Mouse (Mus musculus): ENCODE results near the gene Shq1. TPM values are rescaled to one million over a fixed set of nuclear protein-coding genes. Genes with fewer than 3 reads are reported as not detected.
A peak's percentile ranks its signal among the peaks of the same experiment; 100 is the strongest.

Shq1 gene
- polyA plus RNA-seq, 1 experiment from 2014 or later = 10.0 TPM

GRCm38 (mm10) chr6:100528556-100528955 is 142.4 kb downstream of the Shq1 start:
- H3K36me3 ChIP-seq = no peaks in the 10 kb centered on the region
- H3K9me3 ChIP-seq = 0 out of 2 replicates have a peak, but pooled peaks cover 2% of the 10 kb centered on the region
- ATAC-seq (ENCODE audit: extremely low read depth, insufficient number of reproducible peaks, low FRiP score, low TSS enrichment) = no peak
- H3K9ac ChIP-seq = no peak overlapping the region
- H3K4me1 ChIP-seq = peaks cover 25% of the 10 kb centered on the region
- H3K4me3 ChIP-seq = no peak overlapping the region
- no peak overlapping the region for H3K27ac ChIP-seq (replicated peaks)
- H3K27me3 ChIP-seq (replicated peaks) = peaks cover 28% of the 10 kb centered on the region
- no peak overlapping the region for H3K4me2 ChIP-seq
- 26% methylated on average over 7 of the region's 7 CpGs for WGBS

DNA sequence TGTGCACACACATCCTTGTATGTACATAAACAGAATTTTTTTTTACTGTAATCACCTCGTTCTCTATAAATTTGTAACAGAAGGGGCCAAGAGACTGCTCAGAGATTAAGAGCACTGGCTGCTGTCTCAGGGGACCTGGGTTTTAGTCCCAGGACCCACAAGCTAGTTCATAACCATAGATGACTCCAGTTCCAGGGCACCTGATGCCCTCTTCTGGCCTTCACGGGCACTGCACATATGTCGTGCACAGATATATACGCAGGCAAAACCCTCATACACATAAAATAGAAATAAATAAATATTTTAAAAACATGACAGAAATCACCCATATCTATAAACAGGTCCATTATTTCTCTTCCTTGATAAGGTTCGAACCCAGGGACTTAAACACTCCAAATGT is 143.0 kb downstream of the Shq1 start:
- Histone ChIP-seq H3K9ac (no peak overlapping the region), H3K27me3 (replicated peaks) (peaks cover 28% of the 10 kb centered on the region), H3K36me3 (no peaks in the 10 kb centered on the region), H3K4me2 (no peak overlapping the region), H3K4me1 (peaks cover 25% of the 10 kb centered on the region), H3K4me3 (no peak overlapping the region), H3K27ac (replicated peaks) (no peak overlapping the region), H3K9me3 (0 out of 2 replicates have a peak, but pooled peaks cover 2% of the 10 kb centered on the region)
- 82% methylated on average over 5 of the region's 5 CpGs for WGBS
- ATAC-seq (ENCODE audit: extremely low read depth, insufficient number of reproducible peaks, low FRiP score, low TSS enrichment) = no peak

GRCm38 (mm10) chr6:100527161-100527560 is 143.8 kb downstream of the Shq1 start:
- WGBS = 78% methylated on average over 6 of the region's 6 CpGs
- 0 out of 2 replicates have a peak, but pooled peaks cover 2% of the 10 kb centered on the region for H3K9me3 ChIP-seq
- ATAC-seq (ENCODE audit: extremely low read depth, insufficient number of reproducible peaks, low FRiP score, low TSS enrichment) = no peak

GRCm38 (mm10) chr6:100526066-100526465 is 144.9 kb downstream of the Shq1 start:
- 4% methylated on average over 9 of the region's 9 CpGs for WGBS
- Histone ChIP-seq H3K27me3 (replicated peaks) (peaks cover 30% of the 10 kb centered on the region), H3K9ac (peak overlapping the region; percentile 2; the same call in 1 of the 2 replicates), H3K4me3 (no peak overlapping the region), H3K9me3 (0 out of 2 replicates have a peak, but pooled peaks cover 2% of the 10 kb centered on the region), H3K27ac (replicated peaks) (no peak overlapping the region), H3K4me2 (peak overlapping the region; percentile 38), H3K36me3 (no peaks in the 10 kb centered on the region), H3K4me1 (peaks cover 25% of the 10 kb centered on the region)
- ATAC-seq (ENCODE audit: extremely low read depth, insufficient number of reproducible peaks, low FRiP score, low TSS enrichment) = no peak

More at GRCm38 (mm10) chr6:100527161-100527560, 143.8 kb downstream of the Shq1 start:
- Histone ChIP-seq H3K4me3 (no peak overlapping the region), H3K9ac (no peak overlapping the region), H3K4me2 (no peak overlapping the region), H3K4me1 (peaks cover 25% of the 10 kb centered on the region), H3K27me3 (replicated peaks) (peaks cover 22% of the 10 kb centered on the region), H3K27ac (replicated peaks) (no peak overlapping the region), H3K36me3 (no peaks in the 10 kb centered on the region)

DNA sequence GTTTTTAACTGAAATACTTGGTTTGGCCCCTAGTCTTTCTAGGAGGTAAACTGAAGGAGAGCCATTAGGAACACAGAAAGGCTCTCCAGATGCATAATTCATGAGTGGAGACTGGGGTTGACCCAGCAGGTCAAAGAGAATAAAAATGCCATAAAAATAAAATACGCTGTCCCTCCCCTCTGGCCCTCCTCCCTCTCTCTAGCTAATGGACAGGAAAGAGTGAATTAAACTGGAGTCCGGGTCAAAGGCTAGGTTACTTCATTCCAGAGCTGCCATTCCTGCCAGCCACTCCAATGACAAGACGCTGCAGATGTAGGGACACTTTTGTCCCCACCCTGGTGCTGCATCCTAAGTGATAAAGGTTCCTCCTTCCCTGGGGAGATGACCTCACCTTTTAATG is 145.5 kb downstream of the Shq1 start:
- WGBS = 32% methylated on average over 3 of the region's 3 CpGs
- Histone ChIP-seq H3K27ac (replicated peaks) (no peak overlapping the region), H3K9me3 (0 out of 2 replicates have a peak, but pooled peaks cover 2% of the 10 kb centered on the region), H3K27me3 (replicated peaks) (peaks cover 30% of the 10 kb centered on the region), H3K4me1 (peaks cover 25% of the 10 kb centered on the region), H3K4me2 (no peak overlapping the region; the same call in 1 of the 2 replicates), H3K9ac (no peak overlapping the region), H3K4me3 (no peak overlapping the region), H3K36me3 (no peaks in the 10 kb centered on the region)
- ATAC-seq (ENCODE audit: extremely low read depth, insufficient number of reproducible peaks, low FRiP score, low TSS enrichment) = no peak

DNA sequence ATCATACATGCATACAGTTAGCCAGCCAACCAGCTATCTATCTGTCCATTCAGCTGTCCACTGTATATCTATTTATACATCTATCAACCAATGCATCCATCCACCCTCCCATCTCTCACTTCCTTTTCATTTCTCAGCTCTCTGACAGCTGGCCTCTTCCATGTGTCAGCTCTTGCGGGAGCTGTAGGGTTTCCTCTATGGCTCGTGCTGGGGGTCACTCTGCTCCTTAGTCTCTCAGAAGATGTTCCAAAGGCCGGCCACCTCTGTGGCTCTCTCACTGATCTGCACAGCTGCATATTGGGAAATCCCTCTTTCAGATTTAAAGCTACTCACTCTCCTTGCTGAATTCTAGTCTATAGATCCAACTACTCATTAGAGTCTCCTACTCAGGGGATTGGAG is 148.5 kb downstream of the Shq1 start:
- ATAC-seq (ENCODE audit: extremely low read depth, insufficient number of reproducible peaks, low FRiP score, low TSS enrichment) = no peak

DNA sequence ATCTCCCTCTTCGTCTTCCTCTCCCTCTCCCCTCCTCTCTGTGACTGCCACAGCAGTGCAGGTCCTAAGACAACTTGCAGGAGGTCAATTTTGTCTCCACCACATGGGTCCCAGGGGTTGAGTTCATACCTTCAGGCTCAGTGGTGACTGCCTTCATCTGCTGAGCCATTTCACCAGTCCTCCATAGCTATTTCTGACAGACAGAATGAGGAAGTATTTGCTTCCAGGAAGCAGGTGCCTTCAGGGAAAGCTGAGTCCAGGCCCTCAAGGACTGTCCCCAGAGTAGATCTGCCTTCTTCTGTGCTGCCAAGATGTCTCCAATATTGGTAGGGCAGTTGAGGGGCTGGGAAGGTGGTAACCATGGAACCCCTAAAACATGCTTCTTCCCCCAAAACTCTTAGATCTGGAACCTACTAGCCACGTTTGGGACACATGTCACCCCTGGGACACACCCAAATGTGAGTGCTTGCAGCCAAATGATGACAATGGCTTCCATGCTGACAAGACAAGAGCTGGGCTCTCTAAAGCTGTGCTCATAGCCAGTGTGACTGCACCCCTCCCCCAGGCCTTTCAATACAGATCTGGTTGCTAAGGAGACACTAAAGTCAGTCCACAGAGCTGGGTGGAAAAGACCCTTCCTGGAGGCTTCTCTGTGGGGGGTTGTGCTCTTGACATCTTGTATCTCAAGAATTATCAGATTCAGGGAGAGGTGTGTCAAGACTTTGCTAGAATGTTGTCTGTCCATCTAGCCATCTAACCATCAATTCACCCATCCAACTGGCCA is 149.2 kb downstream of the Shq1 start:
- no peak overlapping the region for H3K4me2 ChIP-seq
- no peak overlapping the region for H3K27ac ChIP-seq (replicated peaks)

More for the DNA sequence above, 148.5 kb downstream of the Shq1 start:
- no peak overlapping the region for H3K9ac ChIP-seq
- H3K27ac ChIP-seq (replicated peaks) = no peak overlapping the region
- no peaks in the 10 kb centered on the region for H3K9me3 ChIP-seq
- peaks cover 15% of the 10 kb centered on the region for H3K4me1 ChIP-seq
- 53% methylated on average over 3 of the region's 3 CpGs for WGBS
- no peak overlapping the region for H3K4me2 ChIP-seq
- H3K4me3 ChIP-seq = no peak overlapping the region
- H3K36me3 ChIP-seq = no peaks in the 10 kb centered on the region
- H3K27me3 ChIP-seq (replicated peaks) = peaks cover 54% of the 10 kb centered on the region

DNA sequence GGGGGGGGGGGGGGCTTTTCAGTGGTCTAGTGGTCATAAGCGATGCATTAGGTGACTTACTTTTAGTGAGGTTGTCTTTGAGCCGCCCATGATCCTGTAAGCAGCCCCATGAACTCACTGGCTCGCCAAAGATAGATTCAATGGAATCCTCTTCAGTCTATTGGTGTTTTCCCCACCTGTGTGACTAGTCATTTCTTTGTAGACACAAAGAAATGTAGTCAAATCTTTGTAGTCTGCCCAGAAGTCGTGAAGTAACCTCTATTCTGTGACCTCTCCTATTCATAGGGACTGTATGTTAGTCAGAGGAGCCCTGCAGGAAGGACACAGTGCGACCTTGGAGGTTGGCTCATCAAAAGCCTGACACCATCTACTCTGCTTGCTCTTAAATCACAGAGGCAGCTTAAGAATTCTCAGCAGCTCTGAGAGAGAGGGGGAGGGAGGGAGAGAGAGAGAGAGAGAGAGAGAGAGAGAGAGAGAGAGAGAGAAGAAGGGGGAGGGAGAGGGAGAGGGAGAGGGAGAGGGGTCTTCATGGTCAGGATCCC is 150.3 kb downstream of the Shq1 start:
- H3K4me2 ChIP-seq = no peak overlapping the region
- WGBS = 66% methylated on average over 5 of the region's 5 CpGs
- H3K4me1 ChIP-seq = peaks cover 9% of the 10 kb centered on the region
- no peaks in the 10 kb centered on the region for H3K9me3 ChIP-seq
- H3K9ac ChIP-seq = no peak overlapping the region
- H3K27me3 ChIP-seq (replicated peaks) = peaks cover 57% of the 10 kb centered on the region
- H3K4me3 ChIP-seq = no peak overlapping the region
- no peak overlapping the region for H3K27ac ChIP-seq (replicated peaks)
- H3K36me3 ChIP-seq = no peaks in the 10 kb centered on the region
- no peak for ATAC-seq (ENCODE audit: extremely low read depth, insufficient number of reproducible peaks, low FRiP score, low TSS enrichment)

More for the DNA sequence above, 149.2 kb downstream of the Shq1 start:
- WGBS = 61% methylated on average over 2 of the region's 2 CpGs
- no peak for ATAC-seq (ENCODE audit: extremely low read depth, insufficient number of reproducible peaks, low FRiP score, low TSS enrichment)
- no peak overlapping the region for H3K9ac ChIP-seq
- H3K4me3 ChIP-seq = no peak overlapping the region
- H3K27me3 ChIP-seq (replicated peaks) = peaks cover 56% of the 10 kb centered on the region
- no peaks in the 10 kb centered on the region for H3K36me3 ChIP-seq
- no peaks in the 10 kb centered on the region for H3K9me3 ChIP-seq
- H3K4me1 ChIP-seq = peaks cover 13% of the 10 kb centered on the region

GRCm38 (mm10) chr6:100519837-100520236 is 151.1 kb downstream of the Shq1 start:
- Histone ChIP-seq H3K27ac (replicated peaks) (no peak overlapping the region), H3K27me3 (replicated peaks) (peaks cover 53% of the 10 kb centered on the region), H3K9me3 (no peaks in the 10 kb centered on the region), H3K36me3 (no peaks in the 10 kb centered on the region), H3K4me3 (no peak overlapping the region), H3K4me2 (no peak overlapping the region), H3K4me1 (peaks cover 10% of the 10 kb centered on the region), H3K9ac (no peak overlapping the region)
- WGBS = 66% methylated on average over 12 of the region's 12 CpGs
- no peak for ATAC-seq (ENCODE audit: extremely low read depth, insufficient number of reproducible peaks, low FRiP score, low TSS enrichment)
